ENCODE assay signal across 12 mouse cellular contexts in genomic region chr6:89489533-89489932, GRCm38 (mm10).
"Had no signal": no experiment of that assay in that cellular context is flagged by ENCODE, and none has a peak within 500 bp of the region (broad histone marks: within the 10 kb centered on the region; RNA-seq: fewer than 3 reads in every experiment).

No protein-coding gene starts in this region.

- H3K27me3 ChIP-seq: midbrain, embryonic 13.5 days; midbrain, embryonic 15.5 days; neural tube, embryonic 12.5 days; stomach, embryonic 15.5 days had no signal

- H3K4me3 ChIP-seq: midbrain, embryonic 13.5 days; midbrain, embryonic 15.5 days; neural tube, embryonic 12.5 days; stomach, embryonic 15.5 days had no signal

- H3K9ac ChIP-seq: lung, embryonic 14.5 days; midbrain, embryonic 13.5 days; midbrain, embryonic 15.5 days; neural tube, embryonic 12.5 days; stomach, embryonic 15.5 days had no signal

- H3K4me1 ChIP-seq: midbrain, embryonic 13.5 days; neural tube, embryonic 12.5 days; stomach, embryonic 15.5 days had no signal

- H3K27ac ChIP-seq: midbrain, embryonic 13.5 days; midbrain, embryonic 15.5 days; neural tube, embryonic 12.5 days; stomach, embryonic 15.5 days; stomach, postnatal 0 days had no signal

- H3K9me3 ChIP-seq: midbrain, embryonic 13.5 days; midbrain, embryonic 15.5 days; neural tube, embryonic 12.5 days; stomach, embryonic 15.5 days had no signal

- DNase-seq: lung, adult 18-20 months; lung, embryonic 14.5 days; lung, postnatal 10 days; lung, postnatal 4 days; right cerebral cortex, postnatal 14 days; thymus, adult 2 months; thymus, postnatal 36 days had no signal

- H3K36me3 ChIP-seq: midbrain, embryonic 13.5 days; midbrain, embryonic 15.5 days; neural tube, embryonic 12.5 days; stomach, embryonic 15.5 days had no signal

- ATAC-seq: midbrain, embryonic 13.5 days; midbrain, embryonic 15.5 days had no signal
